Mouse (Mus musculus) heart, embryonic 16.5 days (tissue): ENCODE measurements around the gene Cdc42se2. TPM values are rescaled to one million over a fixed set of nuclear protein-coding genes. Genes with fewer than 3 reads are reported as not detected.

ENCODE experiments used
- polyA plus RNA-seq: library from polyadenylated mRNA; unstranded; fragments of >200 nt; fragmentation: Nextera tagmentation; extraction: Ambion mirVana; gene quantifications from 2 replicates; pipeline ENCODE4 v1.2.1, GENCODE M21; 2015

Cdc42se2 gene
- polyA plus RNA-seq, 1 experiment from 2014 or later: 76.1 TPM

Other genes with a start within 250 kb of the Cdc42se2 start
- gene Lyrm7, start 73.2 kb upstream of the Cdc42se2 start, polyA plus RNA-seq: 11.8 and 25.7 TPM in 2 replicates
- 581 and 590 TPM in 2 replicates for gene Hint1, start 78.7 kb upstream of the Cdc42se2 start, polyA plus RNA-seq
- 771 and 1,022 TPM in 2 replicates for gene Gpx3, start 114.8 kb upstream of the Cdc42se2 start, polyA plus RNA-seq
- gene Tnip1, start 175.2 kb upstream of the Cdc42se2 start, polyA plus RNA-seq: 20.0 and 24.7 TPM in 2 replicates
- 340 and 364 TPM in 2 replicates for gene Anxa6, start 245.8 kb upstream of the Cdc42se2 start, polyA plus RNA-seq